Mouse (Mus musculus) cerebellum, adult (tissue): ENCODE results near the gene 6030452D12Rik.

Source experiments
- ATAC-seq: cut with Nextera tagmentation; 2 replicates; pipeline ENCODE4 v1.9.2; 2017; ENCODE audit warnings: mild to moderate bottlenecking, moderate library complexity, mixed read lengths; ENCODE audit not compliant: insufficient number of reproducible peaks, low FRiP score, low TSS enrichment

6030452D12Rik gene

DNA sequence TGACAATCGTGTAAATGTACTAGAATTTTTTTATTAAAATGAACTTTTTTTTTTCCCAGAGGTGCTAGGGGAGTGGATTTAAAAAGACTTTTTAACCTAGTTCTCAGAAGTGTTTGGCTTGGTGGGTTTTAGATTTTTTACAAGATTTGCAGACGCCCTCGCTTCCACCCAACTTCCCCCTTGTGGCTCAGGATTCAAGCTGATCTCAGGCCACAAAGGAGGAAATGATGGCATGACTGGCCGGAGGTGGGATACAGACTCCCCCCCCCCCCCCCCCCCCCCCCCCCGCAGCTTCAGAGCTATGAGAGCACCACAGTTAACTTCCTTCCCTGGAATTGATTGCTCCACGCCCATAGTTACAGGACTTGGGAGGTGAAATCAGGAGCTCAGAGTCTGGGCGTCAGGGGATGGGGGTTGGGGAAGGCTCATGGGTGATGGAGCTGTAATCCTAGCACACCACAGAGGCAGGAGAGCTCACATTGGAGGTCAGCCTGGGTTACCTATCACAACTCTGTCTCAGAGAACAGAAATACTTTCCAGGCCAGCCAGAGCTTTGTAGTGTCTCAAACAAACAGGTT lies 55.8 kb downstream of the 6030452D12Rik start:
- no peak for ATAC-seq
